Mouse (Mus musculus): Measurements from ENCODE around the gene Batf.
"Not testable (repeated sequence)": the region's sequence is repeated elsewhere in the genome, so short reads cannot be mapped to it uniquely, and the experiment has no call there.

Gene Batf

GRCm38 (mm10) chr12:85645664-85646063 lies 40.8 kb upstream of the Batf start:
- Histone ChIP-seq H3K27me3 (ENCODE audit: insufficient read depth, low read length) (no peaks in the 10 kb centered on the region), H3K36me3 (ENCODE audit: insufficient read depth, low read length) (no peaks in the 10 kb centered on the region), H3K9me3 (ENCODE audit: low read length) (peaks cover 16% of the 10 kb centered on the region), H3K4me1 (replicated peaks; ENCODE audit: low read depth, low read length) (peaks cover 23% of the 10 kb centered on the region), H3K4me3 (replicated peaks; ENCODE audit: low read length) (no peak overlapping the region)
- TF ChIP-seq POU5F1 (IDR thresholded peaks at IDR 0.05; ENCODE audit: borderline replicate concordance, low read length) (no peak), CTCF (conservative IDR thresholded peaks at IDR 0.05; ENCODE audit: low read length) (peak; percentile 38; the same call in 1 of the 2 replicates), NANOG (IDR thresholded peaks at IDR 0.05; ENCODE audit: borderline replicate concordance, low read length) (no peak)

- TF ChIP-seq CTCF (conservative IDR thresholded peaks at IDR 0.05; ENCODE audit: low read length) (no peak), POU5F1 (IDR thresholded peaks at IDR 0.05; ENCODE audit: borderline replicate concordance, low read length) (no peak), NANOG (IDR thresholded peaks at IDR 0.05; ENCODE audit: borderline replicate concordance, low read length) (no peak)
- Histone ChIP-seq H3K36me3 (ENCODE audit: insufficient read depth, low read length) (no peaks in the 10 kb centered on the region), H3K9me3 (ENCODE audit: low read length) (peaks cover 25% of the 10 kb centered on the region), H3K4me3 (replicated peaks; ENCODE audit: low read length) (no peak overlapping the region), H3K4me1 (replicated peaks; ENCODE audit: low read depth, low read length) (peaks cover 14% of the 10 kb centered on the region), H3K27me3 (ENCODE audit: insufficient read depth, low read length) (no peaks in the 10 kb centered on the region)
These were observed 39.1 kb upstream of the Batf start for GRCm38 (mm10) chr12:85647346-85647745.

- peaks cover 25% of the 10 kb centered on the region for H3K9me3 ChIP-seq (ENCODE audit: low read length)
- TF ChIP-seq CTCF (conservative IDR thresholded peaks at IDR 0.05; ENCODE audit: low read length) (no peak), POU5F1 (IDR thresholded peaks at IDR 0.05; ENCODE audit: borderline replicate concordance, low read length) (no peak), NANOG (IDR thresholded peaks at IDR 0.05; ENCODE audit: borderline replicate concordance, low read length) (no peak)
- H3K27me3 ChIP-seq (ENCODE audit: insufficient read depth, low read length), result no peaks in the 10 kb centered on the region
- peaks cover 14% of the 10 kb centered on the region for H3K4me1 ChIP-seq (replicated peaks; ENCODE audit: low read depth, low read length)
- H3K4me3 ChIP-seq (replicated peaks; ENCODE audit: low read length), result no peak overlapping the region
- H3K36me3 ChIP-seq (ENCODE audit: insufficient read depth, low read length), result no peaks in the 10 kb centered on the region
These were observed 38.5 kb upstream of the Batf start for GRCm38 (mm10) chr12:85647955-85648354.

- Histone ChIP-seq H3K27me3 (ENCODE audit: insufficient read depth, low read length) (0 out of 2 replicates have a peak, but pooled peaks cover 3% of the 10 kb centered on the region), H3K36me3 (ENCODE audit: insufficient read depth, low read length) (no peaks in the 10 kb centered on the region)
These were observed 27.1 kb upstream of the Batf start for GRCm38 (mm10) chr12:85659319-85659718.

GRCm38 (mm10) chr12:85660855-85661254 lies 25.6 kb upstream of the Batf start:
- H3K36me3 ChIP-seq (ENCODE audit: insufficient read depth, low read length), result no peaks in the 10 kb centered on the region
- peaks cover 15% of the 10 kb centered on the region for H3K4me1 ChIP-seq (replicated peaks; ENCODE audit: low read depth, low read length)
- TF ChIP-seq CTCF (conservative IDR thresholded peaks at IDR 0.05; ENCODE audit: low read length), result no peak
- no peak for TF ChIP-seq NANOG (IDR thresholded peaks at IDR 0.05; ENCODE audit: borderline replicate concordance, low read length)
- no peak for TF ChIP-seq POU5F1 (IDR thresholded peaks at IDR 0.05; ENCODE audit: borderline replicate concordance, low read length)
- H3K9me3 ChIP-seq (ENCODE audit: low read length), result no peaks in the 10 kb centered on the region
- H3K4me3 ChIP-seq (replicated peaks; ENCODE audit: low read length), result no peak overlapping the region
- H3K27me3 ChIP-seq (ENCODE audit: insufficient read depth, low read length), result peaks cover 9% of the 10 kb centered on the region; the same call in 1 of the 2 replicates

More at GRCm38 (mm10) chr12:85659319-85659718, 27.1 kb upstream of the Batf start:
- Histone ChIP-seq H3K4me1 (replicated peaks; ENCODE audit: low read depth, low read length) (peaks cover 7% of the 10 kb centered on the region; the same call in 1 of the 2 replicates), H3K9me3 (ENCODE audit: low read length) (no peaks in the 10 kb centered on the region), H3K4me3 (replicated peaks; ENCODE audit: low read length) (no peak overlapping the region)
- TF ChIP-seq NANOG (IDR thresholded peaks at IDR 0.05; ENCODE audit: borderline replicate concordance, low read length), result no peak
- no peak for TF ChIP-seq POU5F1 (IDR thresholded peaks at IDR 0.05; ENCODE audit: borderline replicate concordance, low read length)
- TF ChIP-seq CTCF (conservative IDR thresholded peaks at IDR 0.05; ENCODE audit: low read length), result no peak

GRCm38 (mm10) chr12:85662232-85662631 lies 24.2 kb upstream of the Batf start:
- not testable (repeated sequence) for H3K9me3 ChIP-seq (ENCODE audit: low read length); H3K4me3 ChIP-seq (replicated peaks; ENCODE audit: low read length); H3K36me3 ChIP-seq (ENCODE audit: insufficient read depth, low read length)
- Histone ChIP-seq H3K4me1 (replicated peaks; ENCODE audit: low read depth, low read length) (peaks cover 29% of the 10 kb centered on the region), H3K27me3 (ENCODE audit: insufficient read depth, low read length) (peaks cover 14% of the 10 kb centered on the region; the same call in 1 of the 2 replicates)

- Histone ChIP-seq H3K4me1 (replicated peaks; ENCODE audit: low read depth, low read length) (peaks cover 36% of the 10 kb centered on the region), H3K4me3 (replicated peaks; ENCODE audit: low read length) (no peak overlapping the region), H3K9me3 (ENCODE audit: low read length) (no peaks in the 10 kb centered on the region), H3K36me3 (ENCODE audit: insufficient read depth, low read length) (no peaks in the 10 kb centered on the region), H3K27me3 (ENCODE audit: insufficient read depth, low read length) (peaks cover 14% of the 10 kb centered on the region)
- TF ChIP-seq POU5F1 (IDR thresholded peaks at IDR 0.05; ENCODE audit: borderline replicate concordance, low read length), result no peak
- TF ChIP-seq CTCF (conservative IDR thresholded peaks at IDR 0.05; ENCODE audit: low read length), result peak; percentile 84
- no peak for TF ChIP-seq NANOG (IDR thresholded peaks at IDR 0.05; ENCODE audit: borderline replicate concordance, low read length)
These were observed 23.6 kb upstream of the Batf start for GRCm38 (mm10) chr12:85662896-85663295.

GRCm38 (mm10) chr12:85666112-85666511 lies 20.4 kb upstream of the Batf start:
- Histone ChIP-seq H3K4me1 (replicated peaks; ENCODE audit: low read depth, low read length) (peaks cover 31% of the 10 kb centered on the region), H3K27me3 (ENCODE audit: insufficient read depth, low read length) (peaks cover 17% of the 10 kb centered on the region), H3K36me3 (ENCODE audit: insufficient read depth, low read length) (no peaks in the 10 kb centered on the region), H3K9me3 (ENCODE audit: low read length) (peaks cover 6% of the 10 kb centered on the region), H3K4me3 (replicated peaks; ENCODE audit: low read length) (no peak overlapping the region)
- TF ChIP-seq POU5F1 (IDR thresholded peaks at IDR 0.05; ENCODE audit: borderline replicate concordance, low read length), result no peak
- no peak for TF ChIP-seq NANOG (IDR thresholded peaks at IDR 0.05; ENCODE audit: borderline replicate concordance, low read length)
- no peak for TF ChIP-seq CTCF (conservative IDR thresholded peaks at IDR 0.05; ENCODE audit: low read length)

GRCm38 (mm10) chr12:85667071-85667470 lies 19.4 kb upstream of the Batf start:
- H3K4me3 ChIP-seq (replicated peaks; ENCODE audit: low read length), result no peak overlapping the region
- H3K9me3 ChIP-seq (ENCODE audit: low read length), result peaks cover 8% of the 10 kb centered on the region
- H3K36me3 ChIP-seq (ENCODE audit: insufficient read depth, low read length), result no peaks in the 10 kb centered on the region
- H3K27me3 ChIP-seq (ENCODE audit: insufficient read depth, low read length), result peaks cover 17% of the 10 kb centered on the region
- TF ChIP-seq CTCF (conservative IDR thresholded peaks at IDR 0.05; ENCODE audit: low read length), result no peak
- TF ChIP-seq NANOG (IDR thresholded peaks at IDR 0.05; ENCODE audit: borderline replicate concordance, low read length), result no peak
- TF ChIP-seq POU5F1 (IDR thresholded peaks at IDR 0.05; ENCODE audit: borderline replicate concordance, low read length), result no peak
- peaks cover 30% of the 10 kb centered on the region for H3K4me1 ChIP-seq (replicated peaks; ENCODE audit: low read depth, low read length)

All from E14TG2a.4 (cell line).